Mouse (Mus musculus) left cerebral cortex, adult 9 months (tissue): Measurements from ENCODE around the gene Myo7a.

Experiments
- DNase-seq, 2 experiments: peaks; one replicate each; pipeline ENCODE4 v3.0.0; 2022; ENCODE audit warnings: low spot score in 2 of 2

Myo7a gene

DNA sequence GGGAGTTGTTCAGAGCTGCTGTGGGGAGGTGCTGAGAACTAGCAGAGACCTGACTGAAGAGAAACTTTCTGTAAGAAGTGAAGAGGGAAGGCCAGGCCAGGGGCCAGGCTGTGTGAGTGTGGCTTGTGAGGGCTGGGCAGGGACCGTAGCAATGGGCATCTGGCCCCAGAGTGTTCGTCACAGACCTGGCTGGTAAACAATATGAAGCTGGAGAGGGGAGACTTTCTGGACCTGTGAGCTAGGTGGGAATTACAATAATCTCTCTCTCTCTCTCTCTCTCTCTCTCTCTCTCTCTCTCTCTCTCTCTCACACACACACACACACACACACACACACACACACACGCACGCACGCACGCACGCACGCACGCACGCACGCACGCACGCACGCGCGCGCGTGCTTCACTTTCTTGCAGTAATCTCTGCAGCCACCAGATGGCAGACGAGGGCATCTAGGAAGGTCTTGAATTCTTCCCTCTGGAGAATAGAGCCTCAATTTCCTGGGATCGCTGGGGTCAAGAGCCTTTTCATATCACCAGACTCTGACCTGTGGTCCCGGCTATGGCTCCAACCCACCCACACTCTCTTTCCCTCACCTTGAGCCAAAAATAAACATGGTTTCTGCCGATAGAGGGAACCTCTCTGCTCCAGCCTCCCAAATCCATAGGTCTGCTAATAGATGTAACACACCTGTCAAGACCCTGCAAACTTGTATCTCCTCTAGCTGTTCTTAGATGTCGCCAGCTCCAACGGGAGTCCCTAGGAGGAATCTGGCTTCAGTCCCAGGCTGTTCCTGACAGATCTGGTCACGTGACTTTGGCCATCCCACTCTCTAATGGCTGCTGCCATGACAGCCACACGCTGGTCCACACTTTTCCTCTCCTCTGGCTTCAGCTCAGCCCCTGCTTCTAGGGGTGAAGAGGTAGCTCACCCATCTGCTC is 16.1 kb downstream of the Myo7a start:
- peak in 1 of 2 experiments; percentile 87 for DNase-seq

DNA sequence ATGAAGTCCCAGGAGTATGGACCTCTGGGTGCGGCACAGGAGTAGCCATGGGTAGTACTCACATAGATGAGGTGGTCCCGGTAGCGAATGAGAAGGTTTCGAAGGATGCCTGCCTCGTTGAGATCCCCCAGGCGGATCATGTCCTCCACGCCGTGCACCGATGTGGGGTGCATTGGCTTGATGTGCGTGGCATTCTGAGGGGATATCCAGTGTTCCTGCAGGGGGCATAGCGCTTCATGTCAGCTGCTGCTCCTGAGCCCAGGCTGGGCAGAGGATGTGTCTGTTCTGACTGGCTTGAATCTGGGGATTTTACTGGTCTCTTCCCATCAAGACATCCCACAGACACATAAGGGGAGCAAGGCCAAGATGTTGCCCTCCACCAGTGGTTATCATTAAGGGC is 16.8 kb downstream of the Myo7a start:
- DNase-seq, result no peak

DNA sequence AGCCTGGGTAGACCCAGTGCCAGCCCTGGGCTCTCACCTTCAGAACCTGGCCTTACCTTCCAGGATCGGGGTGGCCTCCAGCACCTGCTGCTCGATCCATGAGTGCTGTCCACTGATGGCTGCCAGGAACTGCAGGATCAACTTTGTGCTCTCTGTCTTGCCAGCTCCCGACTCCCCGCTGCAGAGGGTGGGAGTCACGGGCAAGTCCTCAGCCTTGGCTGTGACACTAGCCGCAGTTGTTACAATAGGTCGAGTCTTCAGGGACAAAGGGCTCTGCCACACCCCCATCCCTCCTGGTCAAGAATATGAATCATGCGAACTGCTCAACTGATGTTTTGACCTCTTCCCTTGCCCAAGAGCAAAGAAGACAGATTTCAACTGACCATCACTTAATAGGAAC is 21.8 kb downstream of the Myo7a start:
- DNase-seq, result no peak

DNA sequence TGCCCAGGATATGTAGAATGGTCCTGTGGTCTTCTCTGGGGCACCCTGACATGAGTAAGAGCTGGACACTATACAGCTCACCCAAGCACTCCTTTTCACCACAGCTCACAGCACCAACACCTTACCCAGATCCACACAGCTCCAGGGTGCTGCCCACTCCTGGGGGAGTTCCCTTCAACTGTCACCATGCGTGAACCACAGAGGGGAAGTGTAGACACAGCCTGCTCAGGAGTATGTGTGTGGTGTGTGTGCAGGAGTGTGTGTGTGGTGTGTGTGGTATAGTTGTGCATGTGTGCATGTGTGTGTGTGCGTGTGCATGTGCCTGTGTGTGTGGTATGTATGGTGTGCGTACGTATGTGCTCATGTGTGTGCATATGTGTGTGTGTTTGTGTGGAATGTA is 23.5 kb downstream of the Myo7a start:
- DNase-seq, result no peak

DNA sequence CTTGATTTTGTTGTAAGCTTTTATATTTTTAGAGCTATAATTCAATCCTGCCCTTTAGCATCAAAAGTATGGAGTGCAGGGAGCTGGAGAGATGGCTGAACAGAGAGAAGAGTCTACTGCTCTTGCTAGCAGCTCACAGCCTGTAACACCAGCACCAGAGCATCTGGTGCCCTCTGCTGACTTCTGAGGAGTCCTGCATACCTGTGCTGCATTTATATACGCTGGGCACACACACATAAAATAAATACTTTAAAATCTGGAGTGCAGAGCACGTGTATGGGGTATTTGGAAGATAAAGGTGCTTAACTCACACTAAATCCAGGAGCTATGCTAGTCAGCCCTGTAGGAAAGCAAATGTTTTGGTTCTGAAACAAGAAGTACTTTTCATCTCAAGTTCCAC is 33.0 kb downstream of the Myo7a start:
- DNase-seq, result no peak

DNA sequence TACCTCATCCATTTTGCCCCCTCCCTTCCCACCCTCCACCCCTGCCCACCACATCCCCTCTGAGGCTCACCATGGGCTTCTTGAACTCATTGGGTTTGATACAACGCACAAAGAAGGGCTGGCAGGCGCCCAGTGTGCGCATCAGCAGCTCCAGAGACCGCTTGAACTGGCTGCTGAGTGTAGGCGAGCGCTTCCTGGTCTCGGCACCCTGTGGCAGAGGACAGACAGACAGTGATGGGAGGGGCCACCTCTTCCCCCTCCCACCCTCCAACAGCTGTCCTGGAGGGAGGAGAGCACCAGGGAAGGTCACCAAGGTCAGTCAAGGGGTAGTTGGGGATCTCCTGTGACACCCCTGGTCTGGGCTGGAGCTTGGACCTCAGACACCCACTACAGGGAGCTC is 34.0 kb downstream of the Myo7a start:
- DNase-seq, result no peak

DNA sequence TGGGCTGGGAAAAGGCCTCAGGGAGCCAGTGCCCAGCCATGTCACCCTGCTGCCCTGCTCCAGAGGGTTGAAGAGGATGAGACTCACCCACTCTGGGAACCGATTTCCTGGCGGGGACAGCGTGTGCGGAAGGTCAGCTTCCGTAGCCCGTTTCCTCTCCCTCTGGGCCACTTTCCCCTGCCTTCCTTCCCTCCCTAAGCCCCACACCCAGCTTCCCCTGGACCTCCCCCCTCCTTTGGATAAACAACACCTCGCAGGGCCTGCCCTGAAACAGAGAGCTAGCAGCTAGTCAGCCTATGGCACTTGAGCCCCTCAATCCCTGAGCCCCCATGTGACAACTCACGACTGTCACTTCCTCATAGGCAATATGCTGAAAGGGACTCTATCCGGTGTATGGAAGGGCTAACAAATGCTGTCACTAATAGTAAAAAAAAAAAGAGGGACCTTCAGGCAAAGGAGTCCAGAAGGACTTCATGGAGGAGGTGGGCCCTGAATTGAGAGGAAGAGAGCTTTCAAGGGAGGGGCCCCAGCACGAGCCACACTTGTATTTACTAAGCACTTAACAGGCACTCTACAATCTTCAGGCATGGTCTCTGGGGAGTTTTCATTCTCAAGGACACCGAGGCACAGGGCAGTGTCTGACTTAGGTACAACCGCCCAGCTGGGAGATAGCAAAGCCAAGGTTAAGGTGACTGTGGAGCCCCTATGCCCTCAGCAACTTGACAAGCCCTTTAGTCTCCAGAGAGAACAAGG is 34.6 kb downstream of the Myo7a start:
- no peak for DNase-seq

DNA sequence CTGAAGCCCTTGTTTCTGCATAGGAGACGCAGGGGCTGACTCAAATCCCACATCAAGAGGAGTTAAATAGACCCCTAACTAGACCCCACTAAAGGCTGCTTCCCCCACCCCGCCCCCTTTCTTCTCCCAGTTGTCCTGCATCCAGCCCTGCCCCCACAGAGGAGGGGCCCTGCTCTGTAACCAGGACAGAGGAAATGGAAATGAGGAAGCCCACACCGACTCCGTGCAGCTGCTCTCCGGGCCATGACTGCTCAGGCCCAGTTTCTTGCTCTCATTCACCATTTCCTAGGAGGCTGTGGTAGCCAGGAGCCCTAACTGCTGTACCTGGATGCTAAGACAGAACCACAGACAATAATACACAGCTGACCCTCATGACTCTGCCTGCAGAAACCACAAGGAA is 36.9 kb downstream of the Myo7a start:
- DNase-seq, result no peak

DNA sequence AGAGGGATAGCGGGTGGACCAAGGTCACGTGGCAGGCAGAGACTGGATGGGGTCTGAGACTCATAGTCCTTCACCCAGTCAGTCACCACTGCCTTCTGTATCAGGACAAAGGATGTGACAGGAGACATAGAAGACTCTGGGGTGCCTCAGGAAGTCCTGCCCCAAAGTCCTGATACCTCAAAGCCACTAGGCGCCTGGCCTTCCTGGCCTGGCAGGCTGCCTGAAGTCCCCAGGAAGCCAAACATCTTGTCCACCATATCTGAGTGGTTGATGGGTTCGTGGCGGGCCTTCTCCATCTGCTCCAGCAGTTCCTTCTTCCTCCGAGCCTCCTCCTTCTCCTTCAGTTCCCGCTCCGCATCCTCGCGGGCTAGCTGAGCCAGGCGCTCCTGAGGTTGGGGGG is 41.9 kb downstream of the Myo7a start:
- no peak for DNase-seq

DNA sequence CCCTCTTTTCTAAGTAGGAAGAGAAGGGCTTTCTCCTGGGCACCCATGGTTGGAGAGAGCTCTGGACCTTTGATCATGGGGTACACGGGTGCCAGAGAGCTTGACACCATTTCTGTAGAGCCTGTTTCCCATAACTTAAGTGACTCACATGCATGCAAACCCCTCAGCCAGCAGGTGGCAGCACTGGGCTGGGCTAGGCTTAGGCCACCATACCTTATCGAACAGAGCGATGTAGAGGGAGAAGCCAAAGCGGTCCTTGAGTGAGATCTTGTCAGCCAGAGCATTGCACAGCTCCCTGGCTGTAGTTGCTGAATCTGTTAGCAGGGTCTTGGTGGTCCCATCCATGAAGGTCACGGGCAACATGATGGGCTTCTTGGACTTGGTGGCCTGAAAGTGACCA is 47.7 kb downstream of the Myo7a start:
- peak in 1 of 2 experiments; percentile 76 for DNase-seq

DNA sequence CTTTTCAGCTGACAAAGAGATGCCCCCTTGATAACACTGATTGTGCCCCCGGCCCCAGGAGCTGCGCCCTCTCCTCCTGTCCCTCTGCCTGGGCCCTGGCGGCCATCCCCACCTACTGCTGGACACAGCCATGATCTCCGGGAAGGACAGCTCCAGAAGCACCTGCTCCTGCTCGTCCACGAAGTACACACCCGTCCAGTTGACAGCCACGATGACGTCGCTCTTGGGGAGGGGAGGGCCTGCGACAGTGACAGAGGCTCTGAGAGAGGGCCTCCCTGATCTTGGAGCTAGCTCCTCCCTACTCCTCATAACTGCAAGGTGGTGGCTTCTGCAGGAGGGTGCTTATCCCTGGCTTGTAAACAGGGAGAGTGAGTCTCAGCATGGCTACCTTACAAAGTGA is 53.1 kb downstream of the Myo7a start:
- no peak for DNase-seq

DNA sequence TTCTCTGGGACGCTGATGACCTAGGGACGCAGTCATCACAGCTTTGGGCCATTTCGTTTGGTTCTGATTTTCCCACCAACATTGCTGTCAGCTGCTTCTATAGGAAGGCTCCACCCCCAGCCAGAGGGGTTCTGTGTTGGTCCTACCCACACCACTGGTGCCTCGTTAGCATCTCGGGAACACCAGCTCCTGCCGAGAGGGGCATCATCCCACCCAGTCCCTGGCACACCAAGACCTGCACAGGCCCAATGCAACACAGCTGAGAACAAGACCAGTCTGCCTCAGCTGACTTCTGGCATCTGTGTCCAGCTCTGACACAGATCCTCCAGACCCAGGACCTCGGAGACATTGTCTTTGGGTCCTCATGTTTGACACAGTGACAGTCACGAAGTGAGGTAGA is 64.4 kb downstream of the Myo7a start:
- DNase-seq, result no peak

DNA sequence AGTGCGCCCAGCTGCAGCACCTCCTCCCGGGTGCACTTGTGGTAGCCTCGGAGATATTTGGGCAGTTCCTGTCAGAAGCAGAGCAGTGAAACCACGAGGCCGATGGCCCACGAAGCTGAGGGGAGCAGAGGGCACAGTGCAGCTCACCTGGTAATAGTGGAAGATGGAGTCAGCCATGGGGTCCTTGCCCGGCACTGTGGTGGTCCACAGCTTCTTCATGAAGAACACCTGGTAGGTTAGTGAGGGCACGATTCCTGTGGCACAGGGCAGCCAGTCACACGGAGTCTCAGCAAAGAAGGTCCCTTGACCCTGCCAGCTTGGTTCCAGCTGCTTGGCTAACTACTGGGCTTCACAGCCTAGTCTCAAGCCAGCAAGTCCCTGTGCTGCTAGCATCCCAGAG is 64.9 kb downstream of the Myo7a start:
- no peak for DNase-seq

DNA sequence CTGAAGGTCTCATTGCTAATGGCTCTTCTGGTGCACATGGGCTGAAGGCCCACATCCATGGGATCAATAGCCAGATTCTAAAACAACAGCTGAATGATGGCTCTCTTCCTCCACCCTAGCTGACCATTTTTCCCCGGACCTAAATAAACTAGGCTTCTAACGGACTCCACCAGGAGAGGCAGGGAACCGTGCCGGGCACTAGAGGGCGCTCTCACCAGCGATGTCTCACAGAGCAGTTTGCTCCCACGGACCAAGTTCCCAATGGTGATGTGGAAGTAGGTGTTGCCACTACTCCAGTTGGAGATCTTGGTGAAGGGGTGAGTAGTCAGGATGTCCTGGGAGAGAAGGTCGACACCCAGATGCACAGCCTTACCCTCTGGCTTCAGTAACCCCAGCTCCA is 67.3 kb downstream of the Myo7a start:
- DNase-seq, result peak in 1 of 2 experiments; percentile 25

DNA sequence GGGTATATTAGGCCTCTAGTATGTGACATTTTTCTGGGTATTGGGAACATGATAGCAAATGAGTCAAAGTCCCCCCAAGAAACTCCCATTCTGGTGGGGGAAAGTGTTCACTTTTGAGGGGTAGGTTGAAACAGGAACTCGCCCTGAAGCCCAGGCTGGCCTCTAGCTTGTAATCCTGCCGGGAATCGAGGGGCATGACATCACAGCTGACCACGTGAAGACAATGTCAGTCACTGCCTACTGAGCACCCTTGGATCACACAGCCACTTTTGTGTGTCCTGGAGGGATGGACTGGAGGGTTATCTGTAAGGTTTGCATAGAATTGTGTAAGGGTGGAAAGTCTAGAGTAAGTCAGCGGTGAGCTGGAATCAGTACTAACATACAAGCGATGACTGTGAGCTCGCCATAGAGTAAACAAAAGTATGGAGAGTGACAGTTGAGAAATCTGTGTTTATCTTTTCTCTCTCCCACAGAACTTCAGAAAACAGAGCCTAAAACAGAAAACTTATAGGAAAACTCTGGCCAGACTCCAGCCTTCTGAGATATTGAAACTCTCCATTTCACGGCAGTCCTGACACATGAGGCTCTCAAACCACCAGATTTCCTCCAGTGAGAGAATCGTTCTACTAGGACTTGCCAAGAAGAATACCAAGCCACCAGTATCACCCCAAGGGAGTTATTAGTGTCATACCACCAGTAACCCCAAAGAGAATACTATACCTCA is 71.1 kb downstream of the Myo7a start:
- DNase-seq, result no peak

DNA sequence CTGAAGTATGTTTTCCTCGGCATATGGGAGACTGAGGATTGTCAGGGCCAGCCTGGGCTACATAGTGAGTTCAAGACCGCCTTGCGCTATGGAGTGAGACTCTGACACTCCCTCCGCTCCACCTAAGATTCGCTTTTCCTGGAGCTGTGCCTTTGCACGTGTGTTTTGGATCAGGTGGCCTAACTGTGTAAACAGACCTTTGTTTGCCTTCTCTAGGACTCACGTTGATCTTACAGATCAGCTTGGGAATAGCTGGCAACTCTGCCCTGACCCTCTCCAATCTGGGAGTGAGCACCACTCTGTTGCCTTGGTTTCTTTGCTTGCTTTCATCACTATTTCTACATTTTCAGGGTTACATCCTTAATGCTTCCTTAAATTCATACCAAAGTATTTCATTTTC is 116.7 kb downstream of the Myo7a start:
- no peak for DNase-seq
